Mouse (Mus musculus) mouse trophoblast stem cell (cell line): ENCODE results near the gene Mesp1.
"Not testable (repeated sequence)": the region's sequence is repeated elsewhere in the genome, so short reads cannot be mapped to it uniquely, and the experiment has no call there.

Experiments
- in situ Hi-C, 2 experiments: fragments of 300-500 bp; cut with MseI, MboI; formaldehyde crosslinking; loops; 2 replicates in 1 of 2; 3 replicates in 1 of 2; pipeline ENCODE4 v1.15.1; 2025

Mesp1 gene

GRCm38 (mm10) chr7:79792635-79793421, 760 bp downstream of the Mesp1 start:
- in situ Hi-C loops, result no loop called here

DNA sequence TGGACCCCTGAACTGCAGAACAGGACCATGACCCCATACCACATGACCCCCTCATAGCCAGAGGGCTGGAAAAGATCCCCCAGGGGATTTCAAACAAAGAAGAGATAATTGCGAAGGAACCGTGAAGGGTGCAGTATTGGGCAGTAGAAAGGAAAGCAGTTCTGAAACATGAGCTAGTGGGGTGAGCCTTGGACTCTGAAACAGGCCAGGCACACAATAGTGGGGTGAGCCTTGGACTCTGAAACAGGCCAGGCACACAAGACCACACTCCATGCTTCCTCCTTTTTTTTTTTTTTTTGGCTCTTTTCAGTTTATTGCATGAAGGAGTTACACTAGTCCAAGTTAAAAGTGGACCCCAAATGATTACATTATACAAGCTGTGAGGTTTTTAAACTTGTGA, 3.8 kb downstream of the Mesp1 start:
- in situ Hi-C loops, result not testable (repeated sequence)

- in situ Hi-C loops, result no loop called here
These were observed 7.3 kb downstream of the Mesp1 start for GRCm38 (mm10) chr7:79786295-79786694.

- in situ Hi-C loops, result no loop called here
These were observed 11.1 kb downstream of the Mesp1 start for GRCm38 (mm10) chr7:79782516-79782855.

- in situ Hi-C loops, result no loop called here
These were observed 11.6 kb downstream of the Mesp1 start for GRCm38 (mm10) chr7:79781826-79782515.

GRCm38 (mm10) chr7:79780647-79781626, 12.7 kb downstream of the Mesp1 start:
- in situ Hi-C loops, result no loop called here

GRCm38 (mm10) chr7:79771561-79772512, 21.8 kb downstream of the Mesp1 start:
- in situ Hi-C loops, result no loop called here

DNA sequence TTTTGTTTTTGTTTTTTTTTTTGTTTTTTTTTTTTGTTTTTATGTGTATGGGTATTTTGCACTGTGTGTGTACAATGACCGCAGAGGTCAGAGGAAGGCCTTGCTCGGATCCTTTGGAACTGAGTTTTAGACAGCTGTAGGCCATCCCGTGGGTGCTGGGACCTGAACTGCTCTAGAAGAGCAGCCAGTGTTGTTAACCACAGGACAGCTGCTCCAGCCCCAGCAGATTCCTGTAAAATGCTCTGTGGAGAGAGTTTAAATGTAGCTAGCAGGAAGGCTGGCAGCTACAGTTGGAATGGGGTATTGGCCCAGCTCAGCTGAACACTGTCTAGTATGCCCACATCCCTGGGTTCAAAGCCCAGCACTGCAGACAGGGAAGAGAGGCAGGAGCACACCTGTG, 23.9 kb downstream of the Mesp1 start:
- in situ Hi-C loops, result no loop called here

- in situ Hi-C loops, result no loop called here
These were observed 27.6 kb downstream of the Mesp1 start for GRCm38 (mm10) chr7:79765991-79766390.

DNA sequence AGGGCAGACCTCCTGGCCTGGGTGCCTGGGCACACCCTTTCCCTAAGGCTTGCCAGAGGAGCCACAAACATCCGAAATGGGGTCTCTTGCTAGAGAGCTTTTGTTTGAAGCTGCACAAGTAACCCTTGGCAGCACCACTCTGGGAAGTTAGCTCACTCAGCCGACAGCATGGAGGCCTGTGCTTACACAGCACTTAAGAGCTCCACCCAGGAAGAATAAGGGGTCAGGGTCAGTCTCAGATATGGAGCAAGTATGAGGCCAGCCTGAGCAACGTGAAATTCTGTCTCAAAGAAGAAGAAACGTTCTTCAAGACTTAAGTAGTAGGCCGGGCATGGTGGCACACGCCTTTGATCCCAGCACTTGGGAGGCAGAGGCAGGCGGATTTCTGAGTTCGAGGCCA, 31.5 kb downstream of the Mesp1 start:
- in situ Hi-C loops, result no loop called here

DNA sequence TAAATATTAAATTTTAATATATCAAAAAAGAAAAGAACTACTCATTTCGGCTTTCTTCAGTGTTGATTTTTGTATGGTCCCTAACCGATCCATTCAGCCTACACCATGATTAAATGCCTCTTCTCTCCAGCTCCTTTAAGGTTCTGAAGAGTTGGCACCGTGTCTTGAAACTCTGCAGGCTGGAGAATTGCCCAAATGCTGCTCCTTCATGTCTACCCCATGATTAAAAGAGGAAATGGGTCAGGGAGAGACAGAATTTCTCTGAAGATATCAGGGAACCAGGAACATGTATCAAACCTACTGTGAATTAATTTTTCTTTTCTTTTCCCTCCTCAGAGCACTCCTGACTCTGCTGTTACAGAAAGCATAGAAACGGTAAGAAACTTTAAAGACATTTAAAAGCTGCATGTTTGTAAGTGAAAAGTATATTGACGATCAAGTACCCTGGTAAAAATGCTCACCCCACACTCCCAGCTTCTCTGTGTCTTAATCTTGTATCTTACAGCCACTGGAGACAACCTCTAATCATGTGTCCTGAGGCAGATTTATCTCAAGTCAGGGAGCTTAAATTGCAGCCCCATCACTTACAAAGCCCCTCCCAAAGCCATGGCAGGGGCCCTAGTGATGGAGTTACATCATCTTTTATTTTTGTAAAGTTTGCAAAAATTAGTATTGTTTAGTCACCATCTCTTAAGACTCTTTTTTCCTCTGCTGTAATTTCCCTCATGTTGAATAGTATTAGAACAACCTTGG, 32.3 kb downstream of the Mesp1 start:
- in situ Hi-C loops, result no loop called here

GRCm38 (mm10) chr7:79759766-79760165, 33.8 kb downstream of the Mesp1 start:
- in situ Hi-C loops, result no loop called here

- in situ Hi-C loops, result no loop called here
These were observed 35.4 kb downstream of the Mesp1 start for GRCm38 (mm10) chr7:79758176-79758575.

- in situ Hi-C loops, result no loop called here
These were observed 37.3 kb downstream of the Mesp1 start for GRCm38 (mm10) chr7:79756334-79756733.

DNA sequence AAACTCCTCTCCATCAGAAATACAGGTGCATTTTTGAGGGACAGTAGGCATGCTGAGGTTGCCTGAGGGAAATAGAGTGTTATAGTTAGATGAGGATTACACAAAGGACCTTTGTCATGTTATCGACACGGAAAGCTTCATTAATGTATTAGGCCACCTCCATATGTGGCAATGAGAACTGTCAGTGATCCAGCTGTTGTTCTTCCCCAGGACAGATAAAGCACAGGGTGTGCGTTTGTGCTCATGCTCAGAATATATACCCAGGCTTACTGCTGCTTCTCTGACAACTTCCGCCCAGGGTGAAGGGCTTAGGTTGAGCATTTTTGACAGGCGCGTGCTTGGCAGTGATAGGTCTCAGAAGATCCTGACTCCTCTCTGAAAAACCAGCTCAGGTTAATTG, 44.1 kb downstream of the Mesp1 start:
- in situ Hi-C loops, result no loop called here

DNA sequence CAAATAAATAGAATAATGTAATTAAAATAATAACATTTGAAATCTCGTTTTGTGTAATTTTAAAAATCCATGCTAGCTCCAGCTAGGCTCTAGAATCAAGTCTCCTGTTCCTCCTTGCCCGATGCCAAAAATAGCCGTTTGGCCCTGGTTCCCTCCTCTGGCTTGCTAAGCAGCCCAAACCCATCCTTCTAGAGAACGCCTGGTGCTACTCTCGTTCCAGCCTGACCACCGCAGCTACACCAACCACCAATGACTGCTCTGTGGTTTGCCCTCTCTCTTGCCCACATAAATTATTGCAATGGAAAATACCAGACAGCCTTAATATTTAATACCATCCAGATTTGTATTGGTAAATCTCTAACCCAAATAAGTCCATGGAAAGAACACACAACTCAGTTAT, 45.9 kb downstream of the Mesp1 start:
- in situ Hi-C loops, result no loop called here

GRCm38 (mm10) chr7:79744585-79744984, 49.0 kb downstream of the Mesp1 start:
- in situ Hi-C loops, result no loop called here

DNA sequence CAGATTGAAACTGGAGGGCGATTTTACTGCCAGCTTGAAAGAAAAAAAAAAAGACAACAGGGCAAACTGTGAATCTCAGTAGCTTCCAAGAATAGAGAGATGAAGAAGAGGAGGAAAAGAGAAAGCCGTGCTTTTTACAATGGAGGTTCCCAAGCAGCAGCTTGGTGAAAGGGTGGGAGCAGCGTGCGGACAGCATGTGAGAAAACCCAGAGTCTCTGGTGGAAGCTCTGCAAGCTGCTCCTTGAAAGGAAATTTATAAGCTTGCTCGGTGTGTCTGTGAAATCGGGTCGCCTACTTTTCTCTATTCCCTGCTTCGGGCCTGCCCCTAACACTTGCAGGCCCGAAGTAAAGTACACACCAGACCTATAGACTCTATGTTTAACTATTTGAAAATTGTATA, 49.5 kb downstream of the Mesp1 start:
- in situ Hi-C loops, result no loop called here

GRCm38 (mm10) chr7:79742659-79743536, 50.7 kb downstream of the Mesp1 start, which contains the start of the genes Pex11a and Wdr93:
Gene Pex11a, minus strand, starts transcription at chr7:79743131.
Gene Wdr93, plus strand, starts transcription at chr7:79743163.
- in situ Hi-C loops, result no loop called here
